Mouse (Mus musculus) regulatory T cell (primary cell): Measurements from ENCODE around the gene Kctd17.

Experiments used
- in situ Hi-C: fragments of 300-600 bp; cut with MboI, MseI; formaldehyde crosslinking; loops from one replicate; pipeline ENCODE4 v1.15.1; 2025; ENCODE audit warnings: high pct_unique_total_duplicates

Gene Kctd17

DNA sequence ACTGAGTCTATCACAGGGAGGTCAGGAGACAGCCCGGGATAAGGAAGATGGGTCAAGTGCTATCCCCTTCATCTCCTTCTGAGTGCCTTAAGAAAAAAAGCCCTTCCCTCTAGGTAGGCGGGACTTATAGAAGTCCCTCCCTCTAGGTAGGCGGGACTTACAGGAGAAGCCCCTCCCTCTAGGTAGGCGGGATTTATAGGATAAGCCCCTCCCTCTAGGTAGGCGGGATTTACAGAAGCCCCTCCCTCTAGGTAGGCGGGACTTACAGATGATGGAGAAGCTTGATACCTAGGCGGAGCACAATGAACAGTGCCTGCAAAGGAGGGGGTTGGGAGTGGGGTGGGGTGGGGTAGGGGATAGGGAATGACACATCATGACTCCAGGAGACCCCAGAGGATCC is 51.7 kb downstream of the Kctd17 start:
- in situ Hi-C loops: no loop called here

DNA sequence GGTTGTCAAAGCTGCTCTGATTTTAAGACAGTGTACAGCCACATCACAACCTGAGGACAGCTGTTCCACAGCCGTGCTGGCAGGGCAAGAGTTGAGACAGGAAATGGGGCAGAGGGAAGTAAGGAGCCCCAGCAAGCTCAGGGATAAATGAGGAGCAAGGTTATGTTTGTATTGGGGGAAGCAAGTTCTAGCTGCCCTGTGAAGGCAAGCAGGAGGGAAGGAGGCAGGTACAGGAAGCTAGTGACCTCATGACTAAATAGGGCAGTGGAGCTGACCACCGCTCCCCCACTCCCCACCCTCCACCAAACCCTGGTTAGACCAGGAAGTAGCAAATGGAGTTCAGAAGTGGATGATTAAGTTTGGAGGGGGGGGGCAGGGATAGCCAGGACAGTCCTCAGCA is 52.6 kb downstream of the Kctd17 start:
- in situ Hi-C loops: no loop called here

DNA sequence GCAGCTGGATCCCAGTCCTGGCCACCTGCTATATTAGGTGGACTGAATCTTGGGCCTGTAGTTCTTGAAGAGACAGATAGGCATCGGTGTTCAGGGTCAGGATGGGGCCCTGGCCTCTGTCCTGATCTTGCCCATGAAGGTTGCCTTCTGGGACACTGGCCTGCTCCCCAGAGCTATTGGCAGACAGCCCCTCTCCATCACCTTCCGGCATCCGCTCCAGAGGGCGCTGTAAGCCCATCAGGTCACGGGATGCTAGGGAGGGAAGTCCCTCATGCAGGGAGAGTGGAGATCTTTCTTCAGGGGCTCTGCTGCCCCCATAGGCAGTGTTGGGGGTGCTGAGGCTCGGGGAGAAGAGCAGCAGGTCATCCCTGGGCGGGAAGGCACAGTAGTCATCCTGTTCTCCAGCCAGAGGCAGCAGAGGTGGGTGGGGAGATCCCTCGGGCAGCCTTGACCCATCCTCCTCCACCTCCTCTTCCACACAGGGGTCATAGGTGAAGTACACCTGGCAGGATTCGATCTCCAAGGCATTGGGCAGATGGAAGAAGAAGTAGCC is 53.2 kb downstream of the Kctd17 start:
- in situ Hi-C loops: no loop called here

DNA sequence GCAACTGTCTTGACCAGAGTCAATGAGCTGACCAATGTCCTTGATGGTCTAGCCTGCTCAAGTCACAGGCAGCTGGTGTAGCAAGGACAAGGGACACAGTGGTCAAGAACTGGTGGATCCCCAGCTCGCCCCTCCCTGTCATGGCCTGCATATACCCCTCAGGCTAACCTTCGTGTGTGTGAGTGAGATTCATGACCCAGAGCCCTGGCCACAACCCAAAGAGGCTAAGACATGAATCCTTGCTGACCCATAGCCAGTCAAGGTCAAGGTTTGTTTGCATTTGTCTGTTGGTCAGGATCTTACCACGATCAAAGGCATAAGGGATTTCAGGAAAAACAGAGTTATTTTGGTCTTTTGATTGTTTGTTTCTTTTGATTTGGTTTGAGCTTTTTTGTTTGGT is 54.2 kb downstream of the Kctd17 start:
- in situ Hi-C loops: no loop called here

DNA sequence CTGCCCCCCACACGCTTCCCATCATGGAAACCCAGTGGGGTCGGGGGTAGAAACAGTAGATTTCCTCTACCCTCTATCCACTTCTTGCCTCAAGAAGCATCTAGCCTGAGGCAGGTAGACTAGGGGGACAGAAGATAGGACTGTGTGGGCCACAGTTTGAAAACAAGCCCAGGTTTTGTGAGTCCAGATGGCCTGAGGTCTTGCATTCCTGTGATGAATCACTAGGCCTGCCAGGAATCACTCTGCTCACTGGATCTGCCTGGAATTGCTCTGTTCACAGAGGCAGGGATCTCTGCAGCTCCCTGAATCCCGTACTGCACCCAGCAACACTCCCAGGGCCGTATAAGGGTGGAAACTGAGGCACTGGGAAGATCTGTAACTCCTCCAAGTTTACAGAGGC is 54.9 kb downstream of the Kctd17 start:
- in situ Hi-C loops: no loop called here

DNA sequence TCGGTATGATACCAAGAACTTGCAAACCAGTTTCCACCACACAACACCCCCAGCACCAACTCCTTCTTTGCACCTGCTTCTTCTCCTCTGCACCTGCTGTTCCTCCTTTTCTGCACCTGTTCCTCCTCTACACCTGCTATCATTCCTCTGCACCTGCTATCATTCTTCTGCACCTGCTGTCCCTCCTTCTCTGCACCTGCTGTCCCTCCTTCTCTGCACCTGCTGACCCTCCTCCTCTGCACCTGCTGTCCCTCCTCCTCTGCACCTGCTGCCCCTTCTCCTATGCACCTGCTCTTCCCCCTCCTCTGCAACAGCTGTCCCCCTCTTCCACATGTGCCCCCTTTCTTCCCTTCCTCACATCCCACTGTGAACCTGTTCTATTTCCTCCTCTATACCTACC is 58.2 kb downstream of the Kctd17 start:
- in situ Hi-C loops: no loop called here

DNA sequence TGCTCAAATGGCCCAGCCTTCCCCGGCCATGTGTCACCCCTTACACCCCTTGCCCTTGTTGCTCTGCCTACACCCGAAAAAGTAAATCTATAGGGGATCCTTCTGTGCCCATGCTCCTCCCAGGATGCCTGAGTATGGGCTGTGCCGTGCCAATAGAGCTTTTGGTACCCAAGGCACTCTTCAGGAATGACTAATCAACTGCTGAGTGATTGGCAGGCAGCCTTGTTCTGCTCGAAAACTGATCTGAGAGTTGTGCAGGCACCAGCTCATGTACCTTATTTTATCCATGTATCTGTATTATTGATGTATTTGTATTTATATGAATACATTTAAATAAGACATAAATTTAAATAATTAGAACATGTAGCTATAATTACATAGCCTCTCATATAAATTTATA is 58.7 kb downstream of the Kctd17 start:
- in situ Hi-C loops: no loop called here
